Mouse (Mus musculus) neutrophil, adult 59 days (primary cell): ENCODE measurements around the gene Atat1. TPM values are rescaled to one million over a fixed set of nuclear protein-coding genes. Genes with fewer than 3 reads are reported as not detected.

Experiments used
- total RNA-seq, 2 experiments: library from RNA; stranded (reverse); gene quantifications; 1 replicate in 1 of 2; 2 replicates in 1 of 2; pipeline ENCODE4 v1.2.4; 2023

The Atat1 gene
- total RNA-seq, result 10 to 100 TPM; 13.1 to 14.4 TPM

DNA sequence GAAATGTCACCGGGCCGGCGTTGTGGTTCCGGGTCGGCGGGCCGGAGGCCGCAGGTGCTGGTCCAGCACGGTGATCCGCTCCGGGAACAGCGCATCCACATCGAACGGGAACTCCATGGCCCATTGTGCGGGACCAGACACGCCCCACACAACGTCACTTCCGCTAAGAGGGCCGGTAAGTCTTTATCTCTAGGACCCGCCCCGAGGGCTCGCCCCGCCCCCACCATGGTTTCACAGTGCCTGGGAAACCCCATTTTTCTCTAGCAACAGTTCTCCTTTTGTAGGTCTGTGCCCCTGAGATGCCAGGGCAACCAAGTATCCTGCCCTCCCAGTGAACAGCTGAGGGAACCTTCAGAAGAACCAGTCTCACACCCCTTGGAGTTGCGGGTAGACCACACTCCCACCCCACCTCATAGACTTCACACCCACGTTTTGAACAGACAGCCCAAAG lies at the start of gene Atat1:
TSS of gene Atat1 (minus strand) at position 157 of the 451 bp plus-strand sequence.

DNA sequence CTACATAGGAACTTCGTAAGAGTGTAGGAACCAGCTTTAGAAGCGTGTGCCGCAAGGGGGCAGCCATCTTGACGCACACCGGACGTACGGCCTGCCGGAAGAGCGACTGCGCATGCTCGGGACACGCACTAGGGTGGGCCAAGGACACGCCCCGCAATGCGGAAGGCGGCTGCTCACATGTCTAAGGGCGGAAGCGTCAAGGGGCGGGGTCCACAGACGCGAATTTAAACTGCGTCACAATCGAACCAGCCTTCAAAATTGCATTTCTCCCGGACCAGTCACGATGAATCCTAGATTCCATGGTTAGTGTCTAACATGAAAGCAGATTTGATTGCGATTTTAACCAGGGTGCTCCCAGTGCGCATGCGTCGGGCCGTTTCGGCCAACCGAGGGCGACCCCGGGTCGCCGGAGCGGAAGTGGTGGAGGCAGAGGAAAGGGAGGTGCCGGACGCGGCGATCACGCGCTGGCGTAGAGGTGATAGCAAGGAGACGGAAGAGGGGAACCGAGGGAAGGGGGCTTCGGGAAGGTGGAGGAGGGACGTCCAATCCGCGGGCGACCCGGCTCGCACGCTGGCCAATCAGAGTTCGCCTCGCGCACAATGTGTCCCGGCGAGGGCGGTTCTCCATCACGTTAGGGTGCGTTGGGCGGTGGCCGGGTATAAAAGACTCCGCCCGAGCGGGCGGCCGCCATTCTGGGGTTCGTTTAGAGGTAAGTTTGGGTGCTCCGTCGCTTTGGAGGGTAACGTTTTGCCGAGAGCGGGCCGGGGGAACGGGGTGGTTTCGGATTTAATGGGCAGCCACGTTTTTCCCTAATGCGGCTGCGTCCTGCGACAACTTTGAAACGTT lies 6.6 kb upstream of the Atat1 start, which contains the start of the genes Mrps18b and Ppp1r10:
TSS of gene Mrps18b (minus strand) at position 93 of the 846 bp plus-strand sequence.
TSS of gene Ppp1r10 (plus strand) at position 138 of the 846 bp plus-strand sequence.

DNA sequence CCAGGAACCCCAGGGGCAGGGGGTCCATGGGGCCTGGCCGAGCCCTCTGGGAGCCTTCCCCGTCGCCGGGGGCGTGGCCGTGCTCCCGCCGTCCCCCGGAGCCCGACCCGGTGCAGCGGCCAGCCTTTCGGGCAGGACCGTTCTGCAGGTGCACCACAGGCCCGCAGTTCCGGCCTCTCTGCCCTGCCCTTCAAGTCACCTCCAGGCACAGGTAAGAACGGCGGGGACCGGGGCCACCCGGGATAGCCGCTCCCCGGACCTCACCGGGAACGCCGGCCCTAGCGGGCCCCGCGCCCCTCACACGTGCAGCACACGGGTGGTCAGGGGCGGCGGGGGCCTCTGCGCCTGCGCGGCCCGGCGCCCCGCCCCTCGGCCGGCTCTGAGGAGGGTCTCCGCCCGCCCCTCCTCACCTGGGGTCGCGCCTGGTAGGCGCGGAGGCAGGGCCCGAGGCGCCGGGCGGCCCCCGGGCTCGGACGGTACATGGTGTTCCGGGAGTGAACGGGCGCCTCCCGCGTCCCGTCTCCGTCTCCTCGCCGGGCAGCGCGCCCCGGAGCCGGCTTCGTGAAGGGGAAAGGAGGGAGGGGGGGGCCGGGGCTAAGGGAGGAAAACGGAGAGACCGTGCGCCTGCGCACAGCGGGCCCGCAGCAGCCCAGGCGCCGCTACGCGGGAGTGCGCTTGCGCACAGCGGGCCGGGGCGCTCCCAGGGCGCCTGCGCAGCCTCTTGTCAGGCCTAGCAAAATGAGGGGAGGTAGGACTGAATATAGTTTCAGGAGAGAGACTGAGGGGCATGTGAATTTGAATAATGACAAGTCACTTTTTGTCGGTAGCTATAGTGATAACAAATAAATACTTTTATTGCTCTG lies 12.9 kb downstream of the Atat1 start, which contains the start of gene 2310061I04Rik:
TSS of gene 2310061I04Rik (minus strand) at position 651 of the 863 bp plus-strand sequence.

DNA sequence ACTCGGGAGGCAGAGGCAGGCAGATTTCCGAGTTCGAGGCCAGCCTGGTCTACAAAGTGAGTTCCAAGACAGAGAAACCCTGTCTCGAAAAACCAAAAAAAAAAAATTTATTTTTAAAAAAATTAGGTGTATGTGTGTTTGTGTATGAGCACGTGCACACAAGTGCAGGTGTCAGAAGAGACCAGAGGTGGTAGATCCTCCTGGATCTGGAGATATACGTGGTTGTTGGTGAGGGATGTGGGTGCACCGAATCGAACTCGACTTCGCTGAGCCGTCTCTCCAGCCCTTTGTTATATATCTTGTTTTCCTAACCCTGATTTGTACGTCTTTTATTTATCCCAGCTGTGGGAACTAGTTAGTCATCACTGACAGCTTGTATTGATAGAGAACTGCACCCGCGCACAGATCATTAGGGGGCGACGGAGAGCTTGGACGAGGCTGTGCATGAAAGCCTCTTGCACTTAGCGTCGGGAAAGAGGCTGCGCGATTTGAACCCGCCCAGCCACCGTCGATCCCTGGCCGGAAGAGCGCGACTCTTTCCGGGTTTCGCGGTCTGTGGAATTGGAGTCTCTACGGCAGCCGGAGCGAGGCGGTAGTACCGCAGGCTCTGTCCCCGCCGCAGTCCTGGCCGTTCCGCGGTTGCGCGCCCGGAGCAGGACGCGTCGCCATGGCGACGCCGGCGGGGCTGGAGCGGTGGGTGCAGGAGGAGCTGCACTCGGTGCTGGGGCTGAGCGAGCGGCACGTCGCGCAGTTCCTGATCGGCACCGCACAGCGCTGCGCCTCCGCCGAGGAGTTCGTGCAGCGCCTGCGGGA lies 30.4 kb downstream of the Atat1 start, which contains the start of gene Dhx16:
TSS of gene Dhx16 (plus strand) at position 575 of the 813 bp plus-strand sequence.

DNA sequence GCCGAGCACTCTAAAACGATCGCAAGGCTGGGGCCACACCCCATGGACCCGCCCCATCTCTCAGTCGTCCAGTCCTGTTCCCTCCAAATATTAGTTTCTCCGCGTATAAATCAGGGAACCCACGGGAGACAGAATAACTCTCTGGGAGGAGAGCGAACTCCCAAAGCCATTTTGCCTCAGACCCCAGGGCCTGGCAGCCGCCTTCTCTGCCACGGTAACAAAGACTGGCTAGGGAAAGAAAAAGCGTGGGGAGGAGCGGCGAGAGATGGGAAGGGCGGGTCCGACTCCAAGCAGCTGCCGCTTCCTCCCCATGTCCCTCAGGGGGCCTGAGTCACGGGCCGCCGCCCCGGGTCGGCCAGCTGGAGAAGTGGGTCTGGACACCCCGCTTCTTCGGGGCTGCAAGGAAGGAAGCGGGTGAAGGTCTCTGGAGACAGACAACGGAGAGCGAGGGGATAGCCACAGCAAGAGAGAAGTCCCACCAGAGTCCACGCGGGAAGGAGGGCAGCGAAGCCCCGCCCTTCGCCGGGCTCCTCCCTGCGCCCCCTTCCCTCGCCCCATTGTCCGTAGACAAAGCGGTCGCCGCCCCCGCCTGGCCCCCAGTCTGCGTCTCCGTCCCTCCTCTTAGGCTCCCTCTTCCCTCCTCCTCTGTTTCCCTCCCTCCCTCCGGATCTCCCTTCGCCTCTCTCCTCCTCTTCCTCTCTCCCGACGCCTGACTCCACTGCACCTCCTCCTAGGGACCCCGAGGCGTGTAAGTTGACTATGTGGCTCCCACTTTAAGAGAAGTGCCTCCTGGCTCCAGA lies 44.2 kb downstream of the Atat1 start, which contains the start of gene Ppp1r18:
TSS of gene Ppp1r18 (plus strand) at position 113 of the 800 bp plus-strand sequence.

DNA sequence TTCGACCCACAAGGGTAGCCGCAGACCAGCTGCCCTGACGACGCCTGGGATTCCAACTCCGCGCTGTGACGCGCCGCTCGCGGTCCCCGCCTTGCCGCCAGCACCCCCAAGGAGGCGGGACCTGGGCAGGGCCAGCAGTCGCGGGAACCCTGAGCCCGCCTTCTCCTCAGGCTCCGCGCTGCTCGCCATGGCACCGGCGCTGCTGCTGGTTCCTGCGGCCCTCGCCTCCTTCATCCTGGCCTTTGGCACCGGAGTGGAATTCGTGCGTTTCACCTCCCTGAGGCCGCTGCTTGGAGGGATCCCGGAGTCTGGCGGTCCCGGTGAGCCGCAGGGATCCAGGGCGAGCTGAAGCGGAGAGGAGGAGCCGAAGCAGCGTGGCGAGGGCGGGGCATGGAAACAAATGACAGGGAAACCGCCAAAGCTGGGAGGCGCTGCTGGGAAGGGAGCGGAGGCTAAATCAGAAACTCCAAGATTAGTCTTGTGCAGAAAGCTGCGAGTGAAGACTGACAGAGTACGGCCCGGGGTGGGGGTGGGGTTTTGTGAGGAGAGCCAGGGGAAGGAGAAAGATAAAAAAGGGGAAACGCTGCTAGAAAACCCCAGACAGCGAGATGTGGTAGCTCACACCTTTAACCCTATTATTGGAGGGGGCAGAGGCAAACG lies 48.5 kb downstream of the Atat1 start, which contains the start of gene Nrm:
TSS of gene Nrm (plus strand) at position 121 of the 660 bp plus-strand sequence.

Other genes with a start within 250 kb of the Atat1 start
- gene Vars2, start 242.5 kb downstream of the Atat1 start, total RNA-seq, result 10 to 100 TPM in 1 of 2 experiments, 1 to 10 TPM in 1; 7.2 to 11.6 TPM
- gene Gtf2h4, start 236.3 kb downstream of the Atat1 start, total RNA-seq, result 1 to 10 TPM; 6.5 to 9.4 TPM
- gene Ddr1, start 205.5 kb downstream of the Atat1 start, total RNA-seq, result under 1 TPM; 0.31 to 0.51 TPM
- 100 to 1,000 TPM; 115 to 121 TPM for gene Ier3, start 88.4 kb downstream of the Atat1 start, total RNA-seq
- gene Flot1, start 86.8 kb downstream of the Atat1 start, total RNA-seq, result 100 to 1,000 TPM; 181 to 198 TPM
- 100 to 1,000 TPM; 449 to 487 TPM for gene Tubb5, start 71.8 kb downstream of the Atat1 start, total RNA-seq
- gene Mdc1, start 68.6 kb downstream of the Atat1 start, total RNA-seq, result 10 to 100 TPM; 33.5 to 33.9 TPM
- gene Nrm, start 48.8 kb downstream of the Atat1 start, total RNA-seq, result 10 to 100 TPM; 40.8 to 50.0 TPM
- gene Ppp1r18, start 44.5 kb downstream of the Atat1 start, total RNA-seq, result 100 to 1,000 TPM; 291 to 293 TPM
- gene Dhx16, start 30.3 kb downstream of the Atat1 start, total RNA-seq, result 10 to 100 TPM; 63.4 to 68.3 TPM
- gene 2310061I04Rik, start 12.6 kb downstream of the Atat1 start, total RNA-seq, result 10 to 100 TPM; 12.1 to 14.2 TPM
- 10 to 100 TPM; 18.4 to 21.4 TPM for gene Mrps18b, start 6.3 kb upstream of the Atat1 start, total RNA-seq
- 100 to 1,000 TPM; 100 to 125 TPM for gene Ppp1r10, start 6.4 kb upstream of the Atat1 start, total RNA-seq
- 10 to 100 TPM; 73.8 to 79.6 TPM for gene Abcf1, start 59.7 kb upstream of the Atat1 start, total RNA-seq
- 10 to 100 TPM; 43.5 to 46.4 TPM for gene Gnl1, start 69.8 kb upstream of the Atat1 start, total RNA-seq
- 10 to 100 TPM; 25.9 to 32.6 TPM for gene Prr3, start 70.2 kb upstream of the Atat1 start, total RNA-seq
- 10 to 100 TPM; 34.9 to 43.5 TPM for gene H2-T24, start 110.5 kb upstream of the Atat1 start, total RNA-seq
- 100 to 1,000 TPM; 154 to 159 TPM for gene H2-T23, start 122.8 kb upstream of the Atat1 start, total RNA-seq
- 10 to 100 TPM; 28.5 to 30.4 TPM for gene H2-T22, start 132.7 kb upstream of the Atat1 start, total RNA-seq
- under 1 TPM in 1 of 2 experiments, not detected in 1; 0.24 TPM for gene Gm6034, start 132.9 kb upstream of the Atat1 start, total RNA-seq
- 10 to 100 TPM; 26.6 to 29.0 TPM for gene Gm11127, start 148.3 kb upstream of the Atat1 start, total RNA-seq
- under 1 TPM; 0.44 to 0.82 TPM for gene Gm19684, start 211.6 kb upstream of the Atat1 start, total RNA-seq
- gene Gm7030, start 219.3 kb upstream of the Atat1 start, total RNA-seq, result under 1 TPM; 0.82 to 0.86 TPM